Mouse (Mus musculus) thymus, postnatal 10 days (tissue): ENCODE measurements around the gene Zcchc3.
A peak's percentile ranks its signal among the peaks of the same experiment; 100 is the strongest.

Experiments used
- DNase-seq, 2 experiments: peaks; one replicate each; pipeline ENCODE4 v3.0.0; 2021; ENCODE audit warnings: low spot score in 2 of 2

Zcchc3 gene

GRCm38 (mm10) chr2:152409781-152410180, 5.0 kb downstream of the Zcchc3 start:
- DNase-seq: no peak

DNA sequence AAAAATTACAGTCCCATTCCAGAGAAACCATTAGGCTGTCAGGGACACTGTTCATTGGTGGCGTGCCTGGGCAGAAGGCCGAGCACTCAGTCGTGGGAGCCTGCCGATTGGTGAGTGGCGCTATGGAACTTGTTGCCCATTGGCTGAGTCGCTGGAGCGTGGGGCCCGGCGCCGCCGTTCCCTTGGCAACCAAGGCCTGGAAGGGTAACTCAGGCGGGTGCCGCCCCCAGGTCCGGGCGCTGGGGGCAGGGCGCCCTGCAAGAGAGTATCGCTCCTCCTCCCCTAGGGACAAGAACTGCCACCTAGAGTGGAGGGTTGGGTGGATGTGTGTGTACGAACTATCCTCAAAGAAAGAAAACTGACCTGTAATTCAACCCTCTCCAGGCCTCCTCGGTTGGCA, 8.7 kb downstream of the Zcchc3 start:
- peak; percentile 81 to 85 for DNase-seq

- DNase-seq: no peak
Observed at GRCm38 (mm10) chr2:152399122-152399542, 15.7 kb downstream of the Zcchc3 start.

- DNase-seq: peak; percentile 52 to 58
Observed at GRCm38 (mm10) chr2:152398691-152399090, 16.1 kb downstream of the Zcchc3 start.

- peak; percentile 84 to 92 for DNase-seq
Observed at GRCm38 (mm10) chr2:152397680-152398435, 17.0 kb downstream of the Zcchc3 start, which contains the start of gene Sox12. Sox12 (minus strand) TSS chr2:152398063.

- peak; percentile 40 to 58 for DNase-seq
Observed at GRCm38 (mm10) chr2:152397004-152397589, 17.7 kb downstream of the Zcchc3 start.

DNA sequence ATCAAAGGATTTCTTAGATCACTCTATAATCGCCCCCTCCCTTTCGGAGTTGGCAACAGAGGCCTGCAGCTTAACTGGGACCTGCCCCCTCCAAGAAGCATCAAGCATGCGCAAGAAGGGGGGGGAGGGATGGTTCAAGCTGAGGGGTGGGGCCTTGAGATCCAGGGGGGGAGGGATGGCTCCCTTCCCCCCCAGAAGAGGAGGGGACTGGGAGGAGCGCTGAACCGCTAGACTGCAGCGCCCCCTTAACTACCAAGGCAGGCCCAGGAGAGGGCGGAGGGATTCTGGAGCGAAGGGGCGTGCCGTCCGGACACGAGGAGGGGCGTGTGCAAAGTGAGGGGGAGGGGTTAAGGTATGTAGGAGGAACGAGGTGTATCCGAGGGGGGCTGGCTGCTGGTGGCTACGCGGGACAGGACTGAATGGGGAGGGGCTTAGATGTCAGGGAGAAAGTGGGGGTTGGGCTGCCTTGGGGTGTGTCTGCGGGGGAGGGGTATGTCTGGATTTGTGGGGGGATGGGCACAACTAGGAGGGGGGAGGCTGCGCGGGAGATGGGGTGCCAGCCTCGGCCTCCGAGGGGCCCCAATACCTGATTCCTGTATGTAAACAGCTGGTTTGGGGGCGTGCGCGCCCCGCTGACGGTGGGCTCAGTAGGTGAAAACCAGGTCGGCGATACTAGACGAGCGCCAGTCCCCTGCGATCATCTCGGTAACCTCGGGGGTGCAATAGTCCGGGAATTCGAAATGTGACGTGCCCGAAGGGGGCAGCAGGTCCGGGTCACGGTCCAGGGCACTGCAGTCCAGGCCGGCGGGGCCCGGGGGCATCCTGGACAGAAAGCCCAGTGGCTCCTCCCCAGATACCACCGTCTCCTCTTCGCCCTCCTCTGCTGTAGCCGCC, 18.5 kb downstream of the Zcchc3 start:
- DNase-seq: peak; percentile 59 to 62

GRCm38 (mm10) chr2:152395271-152395920, 19.4 kb downstream of the Zcchc3 start:
- DNase-seq: no peak

DNA sequence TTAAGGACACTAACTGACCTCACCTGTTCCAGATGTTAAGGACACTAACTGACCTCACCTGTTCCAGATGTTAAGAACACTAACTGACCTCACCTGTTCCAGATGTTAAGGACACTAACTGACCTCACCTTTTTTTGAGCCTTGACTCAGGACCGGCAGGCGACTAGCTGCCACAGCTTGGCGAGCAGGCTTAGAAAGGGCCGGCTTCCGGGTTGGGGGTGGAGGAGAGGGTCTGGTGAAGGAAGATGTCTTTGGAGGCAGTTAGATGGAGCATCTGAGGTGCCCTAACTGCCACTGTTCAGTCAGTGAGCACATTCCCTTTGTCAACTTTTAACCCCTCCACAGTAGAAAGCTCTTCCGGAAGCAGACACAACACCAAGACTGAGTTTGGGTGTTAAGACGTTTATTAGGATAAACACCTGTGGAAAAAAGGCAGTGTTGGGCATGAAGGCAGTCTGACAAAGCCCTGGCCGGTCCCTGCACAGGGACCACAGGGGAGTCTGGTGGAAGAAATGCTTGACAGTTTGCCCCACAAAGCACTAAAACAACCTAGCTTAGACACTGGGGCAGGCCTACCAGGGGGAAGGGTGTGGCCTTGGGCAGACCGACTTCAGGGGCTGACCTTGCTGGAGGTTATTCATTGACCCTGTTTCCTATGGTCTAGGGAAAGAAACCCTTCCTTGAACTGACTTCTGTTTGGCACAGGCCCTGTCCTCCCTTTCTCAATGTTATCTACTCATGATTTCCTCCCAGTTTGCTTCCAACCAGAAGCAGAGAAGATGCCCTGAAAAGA, 21.4 kb downstream of the Zcchc3 start:
- no peak for DNase-seq

GRCm38 (mm10) chr2:152392786-152393185, 22.0 kb downstream of the Zcchc3 start:
- peak in 1 of 2 experiments; percentile 37 for DNase-seq

- no peak for DNase-seq
Observed at GRCm38 (mm10) chr2:152384191-152384590, 30.6 kb downstream of the Zcchc3 start.

DNA sequence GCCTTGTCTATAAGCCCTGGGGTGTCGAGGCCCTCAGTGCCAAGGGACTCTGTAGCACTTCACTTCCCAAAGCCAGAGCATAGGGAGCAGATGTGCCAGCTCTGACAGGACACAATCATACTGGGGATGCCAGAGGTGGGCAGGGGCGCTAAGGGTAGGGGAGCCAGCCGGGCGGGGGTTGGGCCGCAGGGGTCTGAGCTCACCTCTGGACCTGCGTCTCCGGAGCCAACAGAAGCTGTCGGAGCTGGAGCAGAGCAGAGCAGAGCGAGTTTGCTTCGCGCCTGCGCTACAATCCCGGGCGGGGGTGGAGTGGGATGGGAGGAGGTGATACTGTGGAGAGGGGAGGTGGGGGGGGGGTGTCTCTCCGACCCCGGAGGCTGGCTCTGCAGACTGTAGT, 38.5 kb downstream of the Zcchc3 start, which contains the start of gene Nrsn2:
Nrsn2 (minus strand) TSS at position 294 of the 397 bp plus-strand sequence.
- DNase-seq: no peak

GRCm38 (mm10) chr2:152375652-152376344, 39.0 kb downstream of the Zcchc3 start:
- DNase-seq: no peak

DNA sequence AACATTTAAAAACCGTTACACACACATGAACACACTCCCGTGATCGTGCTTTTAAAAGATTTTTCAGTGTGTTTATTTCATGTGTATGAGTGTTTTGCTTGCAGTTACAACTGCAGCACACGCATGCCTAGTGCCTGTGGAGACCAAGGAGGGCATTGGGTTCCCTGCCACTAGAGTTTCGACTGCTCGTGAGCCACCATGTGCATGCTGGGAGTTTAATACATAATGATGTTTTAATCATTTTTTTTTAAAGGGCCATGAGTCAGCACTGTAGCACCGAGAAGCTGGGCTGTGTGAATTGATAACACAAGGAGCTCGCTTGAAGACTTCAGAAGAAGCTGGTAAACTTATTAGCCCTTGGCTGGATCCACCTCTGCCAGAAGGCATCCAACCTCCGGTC, 41.3 kb downstream of the Zcchc3 start:
- DNase-seq: no peak

GRCm38 (mm10) chr2:152372661-152373060, 42.2 kb downstream of the Zcchc3 start:
- no peak for DNase-seq

DNA sequence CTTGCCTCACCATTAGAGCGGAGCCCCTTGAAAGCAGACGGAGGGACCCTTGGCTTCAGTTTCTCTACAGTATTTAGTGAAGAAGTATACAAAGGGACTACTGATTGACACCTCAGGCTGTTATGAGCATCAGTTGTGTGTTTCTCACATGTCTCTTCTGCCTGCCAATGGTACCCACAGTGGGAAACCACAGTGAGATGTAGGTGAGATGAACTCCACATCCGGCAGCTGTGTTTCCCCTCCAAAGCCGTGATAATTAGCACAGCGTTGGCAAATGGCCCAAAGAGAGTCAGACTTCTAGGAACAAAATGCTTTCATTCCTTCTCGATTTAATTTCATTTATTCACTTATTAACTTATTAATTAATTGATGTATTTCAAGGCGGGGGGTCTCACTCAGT, 42.7 kb downstream of the Zcchc3 start:
- DNase-seq: peak; percentile 48 to 60

- DNase-seq: peak; percentile 46 to 77
Observed at GRCm38 (mm10) chr2:152368532-152369140, 46.2 kb downstream of the Zcchc3 start.

- DNase-seq: no peak
Observed at GRCm38 (mm10) chr2:152367917-152368316, 46.9 kb downstream of the Zcchc3 start.

- peak; percentile 41 to 66 for DNase-seq
Observed at GRCm38 (mm10) chr2:152363245-152364147, 51.3 kb downstream of the Zcchc3 start.
